Comparison of ENCODE assay signal across 8 mouse cellular contexts in the genomic region with DNA sequence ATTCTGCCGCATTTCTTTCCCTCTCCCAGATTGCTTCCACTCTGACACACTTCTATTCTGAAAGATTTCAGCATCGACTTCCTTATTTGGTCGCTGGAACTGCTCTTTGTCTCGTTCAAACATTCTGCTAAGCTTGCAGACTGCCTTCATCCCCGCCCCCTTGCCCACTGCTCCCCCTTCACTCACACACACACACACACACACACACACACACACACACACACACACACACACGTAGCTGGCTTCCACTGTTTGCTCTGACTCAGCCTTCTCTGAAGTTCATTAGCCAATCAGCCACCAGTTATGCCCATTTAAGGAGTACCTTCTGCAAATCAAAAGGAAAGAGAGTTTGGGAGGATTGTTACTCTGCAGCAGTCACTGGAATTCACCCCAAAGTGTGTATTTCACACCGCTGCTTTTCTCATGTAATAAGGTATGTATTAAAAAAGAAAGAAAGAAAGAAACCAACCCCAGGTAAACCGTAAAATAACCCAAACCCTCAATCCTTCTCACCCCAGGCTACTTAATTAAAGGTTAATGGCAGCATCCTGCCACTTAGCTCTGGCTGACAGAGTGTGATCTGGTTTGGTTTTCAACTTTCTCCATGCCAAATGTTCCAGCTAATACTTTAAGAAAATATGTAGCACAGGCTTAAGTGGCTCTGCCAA.
DNase-seq lines count a peak whose midpoint lies in the region; ATAC-seq and TF ChIP-seq lines count a peak whose summit lies in the region.

No protein-coding gene starts in this region.

- TF ChIP-seq RAD21 in CH12.LX (IDR thresholded peaks at IDR 0.05; ENCODE audit: low read depth, low read length): no peak

- H3K9ac ChIP-seq in CH12.LX (ENCODE audit: insufficient read depth, low read depth): no peak overlapping the region
- no peak overlapping the region for H3K9ac ChIP-seq in hindbrain, embryonic 14.5 days
- H3K9ac ChIP-seq in lung, embryonic 16.5 days (ENCODE audit: low read length): peak overlapping the region; percentile 47; the same call in 1 of the 2 replicates

- DNase-seq in CH12.LX (ENCODE audit: extremely low read depth): peak; percentile 34
- peak; percentile 43 for DNase-seq in brain, embryonic 18.5 days (ENCODE audit: low read depth, low spot score)
- peak; percentile 66 for DNase-seq in gastrocnemius, adult 18-20 months (ENCODE audit: low spot score)
- peak; percentile 50 for DNase-seq in hindbrain, embryonic 14.5 days (ENCODE audit: low spot score)
- DNase-seq in layer of hippocampus, postnatal 10 days (ENCODE audit: low spot score in 2 of 2): peak; percentile 49 to 54
- peak; percentile 62 for DNase-seq in ovary, postnatal 36 days (ENCODE audit: low spot score)
- peak; percentile 67 for DNase-seq in urinary bladder, postnatal 25 days (ENCODE audit: low spot score)

- no peaks in the 10 kb centered on the region for H3K27me3 ChIP-seq in CH12.LX (replicated peaks)
- no peaks in the 10 kb centered on the region for H3K27me3 ChIP-seq in hindbrain, embryonic 14.5 days (ENCODE audit: control insufficient read depth, insufficient read depth, low read length)
- no peaks in the 10 kb centered on the region for H3K27me3 ChIP-seq in lung, embryonic 16.5 days (ENCODE audit: control insufficient read depth, insufficient read depth, low read depth, low read length)

- in situ Hi-C loops in CH12.LX (cut with MboI; ENCODE audit: low pct_ligation_motif_present, low pct_unique_long_range_greater_than_20kb, low sequenced_read_pairs): no loop called here

- no peak for TF ChIP-seq POLR2A in CH12.LX (IDR thresholded peaks at IDR 0.05; ENCODE audit: low read depth, low read length)

- no peak overlapping the region for H3K27ac ChIP-seq in CH12.LX (ENCODE audit: insufficient read depth, low read depth)
- H3K27ac ChIP-seq in hindbrain, embryonic 14.5 days: peak overlapping the region; percentile 64
- peak overlapping the region; percentile 91 for H3K27ac ChIP-seq in lung, embryonic 16.5 days (ENCODE audit: low read length)

- H3K79me2 ChIP-seq in CH12.LX (replicated peaks; ENCODE audit: control insufficient read depth, extremely low read depth, insufficient read depth, poor library complexity, severe bottlenecking): no peaks in the 10 kb centered on the region

- ATAC-seq in hindbrain, embryonic 14.5 days (ENCODE audit: low FRiP score): peak; percentile 82
- peak; percentile 94 for ATAC-seq in lung, embryonic 16.5 days (ENCODE audit: low read depth)

- H3K4me1 ChIP-seq in CH12.LX (ENCODE audit: control insufficient read depth in 1 of 2, insufficient read depth in 2 of 2): peaks cover 0 to 4% of the 10 kb centered on the region in 2 experiments; a peak in 2 of 4 replicates
- H3K4me1 ChIP-seq in hindbrain, embryonic 14.5 days (replicated peaks; ENCODE audit: control insufficient read depth, insufficient read depth, low read length): 0 out of 2 replicates have a peak, but pooled peaks cover 5% of the 10 kb centered on the region
- peaks cover 9% of the 10 kb centered on the region; the same call in 1 of the 2 replicates for H3K4me1 ChIP-seq in lung, embryonic 16.5 days (replicated peaks; ENCODE audit: control insufficient read depth, insufficient read depth, low read length)

- no peak overlapping the region for H3K4me3 ChIP-seq in CH12.LX (replicated peaks in 1 of 3; ENCODE audit: low read depth in 2 of 3, low read length in 2 of 3, poor library complexity in 1 of 3)
- H3K4me3 ChIP-seq in hindbrain, embryonic 14.5 days (replicated peaks; ENCODE audit: low read length): no peak overlapping the region
- peak overlapping the region; percentile 4; the same call in 1 of the 2 replicates for H3K4me3 ChIP-seq in lung, embryonic 16.5 days (ENCODE audit: low read length)

- no peak for TF ChIP-seq CTCF in CH12.LX (conservative IDR thresholded peaks at IDR 0.05 in 1 of 2, IDR thresholded peaks at IDR 0.05 in 1 of 2; ENCODE audit: low read depth in 2 of 2, low read length in 2 of 2)

- H3K9me3 ChIP-seq in CH12.LX (replicated peaks; ENCODE audit: low read length): no peaks in the 10 kb centered on the region
- H3K9me3 ChIP-seq in hindbrain, embryonic 14.5 days (ENCODE audit: control insufficient read depth, low read length): no peaks in the 10 kb centered on the region
- H3K9me3 ChIP-seq in lung, embryonic 16.5 days (ENCODE audit: control insufficient read depth, low read length): no peaks in the 10 kb centered on the region

- dilution Hi-C loops in CH12.LX (cut with MboI; ENCODE audit: extremely low pct_ligation_motif_present, extremely low pct_unique_long_range_greater_than_20kb, low sequenced_read_pairs): no loop called here

- 19% methylated on average over 8 of the region's 8 CpGs for WGBS in hindbrain, embryonic 14.5 days
- 7% methylated on average over 8 of the region's 8 CpGs for WGBS in lung, embryonic 16.5 days

- peak overlapping the region; percentile 50 for H3K4me2 ChIP-seq in CH12.LX (ENCODE audit: insufficient read depth, low read depth, poor library complexity, severe bottlenecking)
- H3K4me2 ChIP-seq in hindbrain, embryonic 14.5 days (replicated peaks): peak overlapping the region; percentile 27
- peak overlapping the region; percentile 35 for H3K4me2 ChIP-seq in lung, embryonic 16.5 days (ENCODE audit: low read depth, low read length)

- no peaks in the 10 kb centered on the region for H3K36me3 ChIP-seq in CH12.LX (replicated peaks in 1 of 2; ENCODE audit: control insufficient read depth in 1 of 2, insufficient read depth in 1 of 2, low read length in 1 of 2)
- no peaks in the 10 kb centered on the region for H3K36me3 ChIP-seq in hindbrain, embryonic 14.5 days (replicated peaks; ENCODE audit: control insufficient read depth, insufficient read depth)
- no peaks in the 10 kb centered on the region for H3K36me3 ChIP-seq in lung, embryonic 16.5 days (ENCODE audit: control insufficient read depth, insufficient read depth, low read length)

- no peak for TF ChIP-seq EP300 in CH12.LX (IDR thresholded peaks at IDR 0.05; ENCODE audit: low read length)

TF ChIP-seq in CH12.LX, 34 proteins besides CTCF, POLR2A, EP300 and RAD21:
- no peak; the same call in 1 of the 2 replicates for TF ChIP-seq MAFK (IDR thresholded peaks at IDR 0.05; ENCODE audit: insufficient replicate concordance, low read length)
- TF ChIP-seq ZNF384 (IDR thresholded peaks at IDR 0.05; ENCODE audit: low read depth, low read length): no peak
- no peak for TF ChIP-seq ZKSCAN1 (IDR thresholded peaks at IDR 0.05; ENCODE audit: borderline replicate concordance, low read depth, low read length)
- peak; percentile 20; the same call in 1 of the 2 replicates for TF ChIP-seq CHD2 (IDR thresholded peaks at IDR 0.05; ENCODE audit: low read length)
TF ChIP-seq in CH12.LX: peak in this region for 1.
